Mouse (Mus musculus) heart, adult 2 months (tissue): ENCODE results near the gene Gpr176.

Experiments used
- CTCF ChIP-seq: fragments of 200-600 bp; IDR thresholded peaks from 2 replicates; pipeline ENCODE4 v1.8.1; 2022; ENCODE audit warnings: antibody characterized with exemption, mild to moderate bottlenecking, moderate library complexity
- EP300 ChIP-seq: fragments of 200-500 bp; IDR thresholded peaks from 2 replicates; pipeline ENCODE4 v1.6.1; 2011; ENCODE audit warnings: low read depth, low read length, control low read depth; ENCODE audit not compliant: insufficient read depth
- POLR2A ChIP-seq: fragments of 200-500 bp; IDR thresholded peaks from 2 replicates; pipeline ENCODE4 v1.6.1; 2011; ENCODE audit warnings: mild to moderate bottlenecking, low read depth, low read length, control low read depth; ENCODE audit not compliant: insufficient read depth

DNA sequence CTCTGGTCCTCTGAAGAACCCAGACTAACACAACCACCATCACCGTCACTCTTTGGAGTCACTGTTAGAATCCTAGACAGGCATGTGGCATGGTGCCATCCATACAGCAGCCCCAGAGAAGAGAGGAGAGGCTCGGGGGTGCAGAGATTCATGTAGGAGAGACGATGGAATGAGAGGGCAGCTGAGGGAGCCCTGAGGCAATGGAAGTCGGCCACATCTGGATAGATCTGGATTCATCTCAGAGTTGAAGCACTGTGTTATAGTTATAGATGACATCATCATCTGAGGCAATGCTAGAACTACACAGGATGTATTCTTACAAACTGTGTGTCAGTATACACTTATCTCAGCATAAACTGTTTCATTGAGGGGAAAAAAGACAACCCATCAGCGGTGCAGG, 54.0 kb downstream of the Gpr176 start:
- TF ChIP-seq CTCF (no peak), POLR2A (no peak), EP300 (no peak)
